Mouse (Mus musculus) gastrocnemius, postnatal 36 days (tissue): ENCODE measurements at regions not wholly inside any gene's neighbourhood (a gene's known extent, or its start where the extent isn't known, plus 50 kb on each side); places are given as distances from the start of the nearest gene placed in this dataset.
"Not testable (repeated sequence)": the region's sequence is repeated elsewhere in the genome, so short reads cannot be mapped to it uniquely, and the experiment has no call there.

Experiments used
- DNase-seq, 2 experiments: peaks; one replicate each; pipeline ENCODE4 v3.0.0; 2022
- intact Hi-C: fragments of 180-260 bp; cut with DNase I; formaldehyde crosslinking; loops from one replicate; pipeline ENCODE4 v1.15.1; 2025

DNA sequence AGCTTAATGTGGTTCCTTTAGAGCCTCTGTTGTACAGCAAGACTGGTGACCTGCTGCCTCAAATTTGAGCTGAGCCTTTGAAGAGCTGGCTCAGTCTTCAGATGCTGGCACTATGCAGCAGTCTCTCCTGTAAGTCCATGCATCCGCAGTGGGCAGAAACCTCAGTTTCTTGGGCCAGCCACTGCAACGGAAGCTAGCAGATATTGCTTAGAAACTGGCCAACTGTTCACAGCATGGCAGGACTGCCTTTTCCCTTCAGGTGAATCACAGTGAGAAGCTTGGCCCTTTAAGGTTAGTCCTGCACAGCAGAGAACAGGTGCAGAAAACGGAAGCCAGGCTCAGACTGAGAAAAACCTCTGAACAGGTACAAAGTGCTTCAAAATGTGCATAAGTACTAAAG, 1976.8 kb upstream of the G6pd2 start:
- intact Hi-C loops, result no loop called here
- no peak for DNase-seq

DNA sequence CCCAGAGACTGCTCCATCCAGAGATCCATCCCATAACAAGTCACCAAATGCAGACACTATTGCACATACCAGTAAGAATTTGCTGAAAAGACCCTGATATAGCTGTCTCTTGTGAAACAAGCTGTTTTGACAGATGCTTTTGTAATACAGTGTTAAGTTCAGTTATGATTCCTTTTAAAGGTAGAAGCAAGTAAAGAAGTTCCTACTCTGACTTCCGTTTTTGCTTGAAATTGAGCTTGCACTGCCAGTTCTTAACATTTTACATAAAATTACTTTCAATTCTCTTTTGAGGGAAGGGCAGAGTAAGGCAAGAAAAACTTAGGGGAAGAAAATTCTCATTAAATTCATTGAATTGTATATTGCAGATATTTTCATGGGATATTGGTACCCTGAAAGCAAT, 1962.9 kb upstream of the G6pd2 start:
- DNase-seq, result no peak
- intact Hi-C loops, result no loop called here

DNA sequence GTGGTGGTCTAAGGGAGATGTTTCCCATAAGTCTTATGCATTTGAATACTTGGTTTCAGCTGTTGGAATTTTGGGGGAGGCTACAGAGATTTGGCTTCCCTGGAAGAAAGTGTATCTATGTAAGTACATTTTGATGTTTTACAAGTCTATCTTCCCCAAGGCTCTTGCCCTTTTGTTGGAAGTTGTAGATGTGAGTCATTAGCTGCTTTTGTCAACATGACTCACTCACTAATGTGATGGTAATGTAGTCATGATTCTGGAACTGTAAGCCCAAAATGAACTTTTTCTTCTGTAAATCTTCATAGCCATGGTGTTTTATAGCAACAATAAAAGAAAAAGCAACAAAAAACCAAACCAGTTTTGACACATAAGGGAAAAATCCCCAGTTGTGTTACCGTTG, 1961.0 kb upstream of the G6pd2 start:
- no peak for DNase-seq
- intact Hi-C loops, result no loop called here

DNA sequence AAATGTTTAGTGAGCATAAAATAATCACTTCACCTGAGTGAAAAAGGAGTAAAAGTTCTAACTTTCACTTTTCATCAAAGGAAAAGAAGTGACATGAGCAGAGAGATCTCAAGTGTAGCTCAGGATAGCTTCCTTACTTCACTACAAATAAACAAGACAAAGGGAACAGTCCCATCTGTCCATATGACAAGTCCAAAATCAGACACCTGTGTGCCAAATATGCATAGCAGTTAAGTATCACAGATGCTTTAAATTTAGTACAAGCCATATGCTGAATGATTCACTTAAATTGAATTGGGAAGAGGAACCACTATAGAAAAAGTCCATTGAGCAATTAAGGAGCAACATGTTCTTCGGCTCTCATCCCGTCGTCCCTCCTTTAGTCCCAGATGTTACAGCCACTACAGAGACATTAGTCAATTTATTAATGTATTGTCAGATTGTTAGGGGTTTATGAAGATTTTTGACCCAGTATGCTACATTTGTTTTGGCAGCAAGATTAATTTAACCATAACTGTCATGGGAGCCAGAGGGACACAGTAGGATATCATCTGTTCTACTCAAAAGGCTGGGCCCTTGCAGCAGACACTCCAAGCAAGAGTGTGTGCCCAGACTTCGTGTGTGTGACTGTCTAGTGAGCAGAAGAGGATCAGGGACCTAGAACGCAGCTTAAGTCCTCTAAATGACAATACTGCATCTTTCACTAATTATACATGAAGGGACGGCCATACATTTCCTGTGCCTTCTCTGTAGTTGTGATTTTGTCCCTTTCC, 1914.5 kb upstream of the G6pd2 start:
- intact Hi-C loops, result no loop called here
- DNase-seq, result no peak

DNA sequence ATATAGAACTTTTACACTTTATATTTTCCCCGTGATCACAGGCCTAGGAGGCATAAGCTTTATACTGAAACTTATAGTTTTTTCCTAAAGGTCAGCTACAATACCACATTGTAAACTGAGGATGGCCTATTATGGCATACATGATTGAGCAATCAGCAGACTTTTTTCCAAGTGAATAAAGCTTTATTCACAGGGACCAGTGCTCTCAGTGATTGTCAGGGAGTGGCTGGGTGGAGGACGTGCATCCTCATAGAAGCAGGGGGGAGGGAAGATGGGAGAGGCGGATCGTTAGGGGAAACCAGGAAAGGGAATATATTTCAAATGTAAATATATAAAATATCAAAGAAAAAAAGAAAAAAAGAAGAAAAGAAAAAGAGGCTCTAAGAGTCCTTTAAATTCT, 1886.7 kb upstream of the G6pd2 start:
- intact Hi-C loops, result no loop called here
- DNase-seq, result no peak

DNA sequence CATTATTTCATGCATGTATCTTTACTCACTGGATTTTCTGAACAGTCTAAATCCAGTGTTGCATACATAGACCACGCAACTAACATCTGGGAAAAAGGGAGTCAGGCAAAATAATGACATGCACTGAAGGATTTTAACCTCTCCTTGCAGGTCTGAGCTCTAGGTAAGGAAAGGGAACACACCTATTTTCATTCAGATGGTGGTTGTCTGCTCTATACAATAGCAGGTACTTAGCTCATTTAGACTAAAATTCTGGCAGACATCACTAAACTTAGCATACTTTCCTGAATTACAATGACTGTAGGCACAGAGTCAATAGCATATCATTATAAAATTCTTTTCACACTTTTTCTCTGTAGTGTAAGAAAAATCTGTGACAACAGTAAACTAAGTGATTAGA, 1867.8 kb upstream of the G6pd2 start:
- DNase-seq, result no peak
- intact Hi-C loops, result no loop called here

DNA sequence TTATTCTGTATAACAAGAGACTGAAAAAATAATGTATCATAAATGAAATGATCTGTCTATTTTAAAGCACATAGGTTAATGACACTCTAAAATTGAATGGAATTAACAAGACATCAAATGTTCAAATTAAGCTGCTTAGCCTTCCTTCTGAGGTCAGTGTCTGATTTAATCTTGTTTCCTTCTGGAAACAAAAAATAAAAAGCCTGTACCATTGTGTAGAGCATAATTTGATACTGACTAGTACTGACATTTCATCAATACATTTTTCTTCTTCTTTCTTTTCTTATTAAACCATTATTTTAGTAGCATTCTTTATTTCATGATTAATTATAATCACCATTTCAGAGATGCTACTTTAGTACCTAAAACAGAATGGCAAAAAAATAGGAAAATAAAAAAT, 1862.9 kb upstream of the G6pd2 start:
- intact Hi-C loops, result no loop called here
- DNase-seq, result no peak

DNA sequence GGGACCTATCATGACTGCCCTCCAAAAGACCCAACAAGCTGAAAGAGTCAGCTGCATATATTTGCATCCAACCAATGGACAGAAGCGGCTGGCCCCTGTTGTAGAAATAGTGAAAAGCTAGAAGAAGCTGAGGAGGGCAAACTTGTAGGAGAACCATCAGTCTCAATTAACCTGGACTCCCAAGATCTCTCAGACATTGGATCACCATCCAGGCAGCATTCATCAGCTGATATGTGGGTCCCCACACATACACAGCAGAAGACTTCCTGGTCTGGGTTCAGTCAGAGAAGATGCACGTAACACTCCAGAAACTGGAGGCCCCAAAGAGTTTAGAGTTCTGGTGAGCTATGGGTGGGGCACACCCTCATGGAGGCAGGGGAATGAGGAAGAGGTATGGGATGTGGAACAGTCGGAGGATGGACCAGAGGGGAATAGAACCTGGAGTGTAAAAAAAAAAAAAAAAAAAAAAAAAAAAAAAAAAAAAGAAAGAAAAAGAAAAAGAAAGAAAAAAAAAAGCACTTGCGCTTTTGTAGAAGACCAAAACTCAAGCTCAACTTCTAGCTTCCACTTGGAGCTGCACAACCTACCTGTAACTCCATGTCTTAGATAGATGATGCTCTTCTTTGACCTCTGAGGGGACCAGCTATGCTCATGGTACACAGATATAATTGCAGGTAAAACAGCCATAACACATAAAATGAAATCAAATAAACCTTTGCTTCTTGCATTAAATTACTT, 1860.6 kb upstream of the G6pd2 start:
- intact Hi-C loops, result no loop called here
- no peak for DNase-seq

DNA sequence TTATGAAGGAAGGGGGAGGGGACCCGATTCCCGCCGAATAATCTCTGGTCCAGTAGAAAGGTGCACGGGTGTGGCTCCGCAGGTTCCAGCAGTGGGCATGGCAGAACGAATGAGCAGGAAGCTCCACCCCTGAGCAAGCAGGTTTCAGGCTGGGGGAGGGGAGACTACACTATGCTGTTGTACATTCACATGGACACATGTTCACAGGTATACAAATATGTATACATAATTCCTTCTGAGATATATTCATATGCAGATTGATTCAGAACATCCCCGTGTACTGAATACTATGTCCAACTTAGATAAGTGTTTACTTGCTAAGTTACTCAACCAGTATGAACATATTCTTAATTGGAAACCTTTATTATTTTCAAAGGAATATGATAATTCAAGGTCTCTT, 1852.4 kb upstream of the G6pd2 start:
- intact Hi-C loops, result not testable (repeated sequence)

DNA sequence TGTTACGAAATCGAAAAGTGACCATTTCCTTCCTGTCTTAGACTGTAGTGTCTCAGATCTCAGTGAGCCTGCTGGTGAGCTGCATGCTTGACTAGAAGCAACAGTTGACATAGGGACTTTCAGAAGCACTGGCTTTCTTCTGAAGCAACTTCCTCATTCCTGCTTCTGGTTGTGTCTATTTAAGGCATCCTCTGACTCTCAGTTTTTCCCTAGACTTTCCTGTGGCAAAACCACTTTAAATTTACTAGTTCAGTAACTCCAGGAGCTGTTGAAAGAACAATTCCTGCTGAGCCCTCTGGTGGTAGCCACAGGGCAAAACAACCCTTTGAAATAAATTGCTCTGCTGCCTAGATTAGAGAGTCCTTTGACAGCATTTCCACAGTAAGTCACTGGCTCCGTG, 1811.9 kb upstream of the G6pd2 start:
- intact Hi-C loops, result no loop called here
- DNase-seq, result no peak

More for the DNA sequence above, 1852.4 kb upstream of the G6pd2 start:
- not testable (repeated sequence) for DNase-seq

DNA sequence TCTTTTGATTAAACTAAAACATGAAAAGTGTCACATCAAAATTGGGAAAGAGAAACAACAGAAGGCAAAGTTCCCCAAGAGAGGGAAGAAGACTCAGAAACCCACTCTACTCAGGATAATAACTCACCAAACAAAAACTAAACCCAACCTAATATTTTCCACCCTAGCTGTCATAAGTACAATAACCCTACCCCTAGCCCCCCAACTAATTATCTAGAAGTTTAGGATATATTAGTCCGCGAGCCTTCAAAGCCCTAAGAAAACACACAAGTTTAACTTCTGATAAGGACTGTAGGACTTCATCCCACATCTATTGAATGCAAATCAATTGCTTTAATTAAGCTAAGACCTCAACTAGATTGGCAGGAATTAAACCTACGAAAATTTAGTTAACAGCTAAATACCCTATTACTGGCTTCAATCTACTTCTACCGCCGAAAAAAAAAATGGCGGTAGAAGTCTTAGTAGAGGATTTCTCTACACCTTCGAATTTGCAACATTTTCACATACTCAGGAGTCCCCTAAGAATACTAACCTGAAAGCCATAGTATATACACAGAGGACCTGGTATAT, 1765.9 kb upstream of the G6pd2 start:
- intact Hi-C loops, DNase-seq: not testable (repeated sequence)

DNA sequence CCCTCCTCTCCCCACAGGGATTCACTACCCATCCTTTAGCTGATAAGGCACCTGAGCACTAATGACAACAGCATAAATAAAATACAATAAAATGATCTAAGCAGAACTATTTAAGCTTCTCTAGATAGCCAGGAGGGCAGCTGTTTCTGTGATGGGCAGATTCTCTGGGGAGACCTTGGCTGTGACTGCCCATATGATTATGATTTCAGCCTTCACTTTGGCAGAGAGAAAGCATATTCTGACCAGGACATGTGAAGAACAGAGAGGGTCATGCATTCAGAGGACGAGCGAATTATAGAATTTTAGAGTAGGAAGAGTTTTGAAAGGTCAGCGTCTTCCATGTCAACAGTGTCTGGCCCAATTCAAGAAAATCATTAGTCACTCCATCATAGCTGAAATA, 1759.6 kb upstream of the G6pd2 start:
- intact Hi-C loops, result no loop called here
- no peak for DNase-seq

DNA sequence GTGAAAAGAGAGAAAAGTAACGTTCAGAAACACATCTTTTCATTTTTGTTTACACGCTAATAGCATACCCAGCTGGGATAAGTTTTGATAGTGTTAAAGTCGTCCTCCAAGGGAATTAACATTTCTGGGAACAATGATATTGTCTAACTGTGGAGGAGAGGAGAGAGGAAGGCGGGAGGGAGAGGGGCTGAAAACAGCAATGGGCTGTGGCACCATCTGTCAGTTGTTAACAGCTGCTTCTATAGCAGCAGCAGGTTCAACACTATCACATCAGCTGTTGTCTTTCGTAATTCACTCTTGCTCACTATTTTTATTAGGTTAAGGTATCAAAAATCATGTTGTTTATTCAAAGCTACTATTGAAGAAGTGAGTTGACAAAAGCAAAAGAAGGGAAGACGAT, 1747.4 kb upstream of the G6pd2 start:
- intact Hi-C loops, result loop anchor here (5.0 kb wide), 1 partner anchor 1146 kb away; no protein-coding TSS in a partner anchor
- no peak for DNase-seq
